Mouse (Mus musculus) CD4-positive, CD25-positive, alpha-beta regulatory T cell, adult 4 months (primary cell): ENCODE data around the gene Brd3. TPM values are rescaled to one million over a fixed set of nuclear protein-coding genes. Genes with fewer than 3 reads are reported as not detected.

Source experiments
- ATAC-seq: one replicate; pipeline ENCODE4 v1.8.0; 2017
- polyA plus RNA-seq, 2 experiments: library from polyadenylated mRNA; unstranded; fragments of 100-300 nt; shearing (Covaris generic); gene quantifications; one replicate each; pipeline ENCODE4 v1.2.1; 2017

Brd3 gene
- polyA plus RNA-seq, 2 experiments from 2014 or later: 33.5 to 34.3 TPM

DNA sequence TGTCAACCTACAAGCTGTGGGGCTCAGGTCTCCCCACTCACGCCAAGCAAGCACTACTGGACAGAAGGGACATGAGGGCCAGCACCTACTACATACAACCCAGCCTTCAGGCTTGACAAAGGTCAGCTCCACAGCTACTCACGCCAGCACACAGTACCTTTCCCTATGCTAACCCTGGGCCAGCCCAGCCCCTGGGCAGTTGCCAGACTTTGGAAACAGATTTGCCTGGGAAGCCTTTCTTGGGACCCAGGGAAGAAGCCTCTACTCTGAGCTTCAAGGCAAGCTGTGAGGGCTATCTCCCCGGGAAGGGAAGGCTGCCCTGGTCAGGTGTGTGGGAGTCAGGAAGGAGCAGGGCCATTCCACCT lies 37.5 kb downstream of the Brd3 start:
- ATAC-seq: no peak

DNA sequence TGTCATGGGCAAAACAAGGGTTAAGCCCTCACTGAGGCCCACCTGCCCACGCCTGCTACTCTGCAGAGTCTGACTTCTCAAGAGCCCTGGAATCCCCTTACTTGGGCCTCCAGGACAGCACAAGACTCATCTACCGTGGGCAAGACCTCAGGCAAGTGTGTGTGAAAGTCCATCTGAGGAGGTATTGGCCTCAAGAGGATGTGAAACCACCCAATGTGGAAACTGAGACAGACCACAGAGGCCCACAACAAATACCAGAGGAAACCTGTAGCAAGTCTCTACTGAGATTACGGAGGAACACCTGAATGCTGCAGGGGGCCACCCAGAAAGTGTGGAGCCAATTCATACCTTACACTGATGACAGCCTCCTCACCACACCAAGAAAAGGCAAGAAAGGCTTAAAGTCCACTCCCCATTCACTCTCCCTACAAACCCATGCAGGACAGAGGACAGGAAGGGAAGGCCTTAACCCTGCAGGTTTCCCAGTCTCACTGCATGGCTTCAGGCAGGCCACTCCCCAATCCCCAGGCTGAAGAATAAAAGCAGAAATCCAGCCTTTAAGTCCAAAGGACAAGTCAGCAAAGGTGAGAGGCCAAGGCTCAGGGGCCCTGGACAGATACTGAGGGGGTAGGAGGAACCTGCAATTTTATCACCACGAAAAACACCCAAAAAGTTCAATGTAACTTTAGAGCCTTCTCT lies 38.0 kb downstream of the Brd3 start:
- no peak for ATAC-seq

DNA sequence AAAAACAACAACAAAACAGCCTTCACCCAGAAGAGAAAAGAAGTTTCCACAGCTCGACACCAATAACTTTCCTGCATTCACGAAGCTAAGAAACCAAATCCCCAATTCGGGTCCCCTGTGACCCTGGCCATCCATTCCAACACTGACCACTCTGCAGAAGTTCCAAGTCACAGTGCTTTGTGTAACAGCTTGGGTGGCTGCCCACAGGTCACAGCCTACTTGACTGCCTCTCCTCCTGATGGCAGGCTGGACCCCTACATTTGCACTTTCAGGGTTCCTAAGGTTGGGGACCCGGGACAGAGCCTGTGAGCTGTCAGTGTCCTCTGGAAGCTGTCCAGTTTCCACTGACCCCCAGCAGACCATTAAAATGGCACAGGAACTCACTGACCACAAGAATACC lies 44.6 kb downstream of the Brd3 start:
- no peak for ATAC-seq

DNA sequence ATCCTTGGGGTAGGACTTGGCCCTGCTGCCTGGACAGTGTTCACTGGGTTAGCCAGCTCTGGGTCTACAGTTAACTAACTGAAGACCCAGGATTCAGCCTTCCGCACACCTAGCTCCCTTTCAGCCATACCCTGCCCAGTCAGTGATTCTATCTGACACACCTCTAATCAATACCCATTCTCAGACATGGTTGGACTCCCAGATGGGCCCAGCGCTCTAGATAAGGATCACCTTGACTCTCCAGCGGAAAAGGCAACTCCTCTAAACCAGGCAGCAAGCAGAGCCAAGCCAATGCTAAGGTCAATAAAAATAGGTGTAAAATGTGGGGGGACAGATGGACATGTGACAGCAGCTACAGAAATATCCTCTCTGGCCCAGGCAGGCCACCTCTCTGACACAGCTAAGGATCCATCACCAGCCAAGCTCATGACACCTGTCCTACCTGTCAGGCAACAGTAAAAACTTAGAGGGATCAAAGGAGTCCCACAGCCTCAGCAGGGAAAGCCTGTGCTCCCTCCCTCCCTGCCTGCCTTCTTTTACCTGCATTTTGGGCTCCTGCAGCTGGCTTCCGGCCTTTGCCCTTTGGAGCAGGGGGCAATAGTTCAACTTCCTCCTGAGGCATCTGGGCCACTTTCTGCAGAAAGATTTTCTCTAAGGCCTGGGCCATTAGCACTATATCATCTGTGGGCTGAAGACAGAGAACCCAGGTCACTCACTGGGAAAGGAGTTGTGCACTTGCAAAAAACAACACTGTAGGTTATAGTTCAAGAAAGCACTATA lies 45.4 kb downstream of the Brd3 start:
- no peak for ATAC-seq

DNA sequence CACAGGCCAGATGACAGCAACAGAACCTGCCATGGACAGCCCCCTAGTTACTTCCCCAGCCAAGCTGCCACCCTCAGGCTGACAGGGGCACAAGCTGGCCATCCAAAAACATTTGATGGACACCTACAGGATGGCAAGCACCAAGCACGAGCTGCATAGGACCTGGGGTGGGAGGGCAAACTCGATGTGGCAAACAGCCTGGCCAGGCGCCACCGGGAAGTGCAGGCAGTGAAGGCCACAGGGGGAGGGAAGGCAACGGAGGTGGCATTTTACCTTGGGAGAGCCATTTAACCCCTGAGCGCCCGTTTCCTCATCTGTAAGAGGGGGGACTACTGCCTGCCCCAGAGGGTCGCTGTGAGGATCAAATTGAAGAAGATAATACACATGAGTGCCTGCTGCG lies 46.8 kb downstream of the Brd3 start:
- no peak for ATAC-seq

DNA sequence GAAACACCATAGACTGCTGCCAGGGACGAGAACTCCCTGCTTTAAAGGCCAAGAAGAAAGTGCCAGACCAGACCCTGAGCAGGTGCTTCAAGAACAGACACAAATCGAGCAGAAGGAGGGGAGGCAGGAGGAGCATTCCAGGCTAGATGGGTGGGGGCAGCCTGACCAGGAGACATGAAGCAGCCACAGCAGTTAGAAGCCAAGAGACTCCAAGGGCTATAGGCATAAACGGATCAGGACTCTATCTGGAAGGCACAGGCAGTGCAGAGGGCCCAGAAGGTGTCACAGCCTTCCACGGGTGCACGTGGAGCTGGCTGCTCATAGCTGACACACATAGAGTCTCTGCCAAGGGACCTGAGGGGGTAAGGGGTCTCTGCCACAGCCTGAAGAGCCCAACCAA lies 47.3 kb downstream of the Brd3 start:
- no peak for ATAC-seq

DNA sequence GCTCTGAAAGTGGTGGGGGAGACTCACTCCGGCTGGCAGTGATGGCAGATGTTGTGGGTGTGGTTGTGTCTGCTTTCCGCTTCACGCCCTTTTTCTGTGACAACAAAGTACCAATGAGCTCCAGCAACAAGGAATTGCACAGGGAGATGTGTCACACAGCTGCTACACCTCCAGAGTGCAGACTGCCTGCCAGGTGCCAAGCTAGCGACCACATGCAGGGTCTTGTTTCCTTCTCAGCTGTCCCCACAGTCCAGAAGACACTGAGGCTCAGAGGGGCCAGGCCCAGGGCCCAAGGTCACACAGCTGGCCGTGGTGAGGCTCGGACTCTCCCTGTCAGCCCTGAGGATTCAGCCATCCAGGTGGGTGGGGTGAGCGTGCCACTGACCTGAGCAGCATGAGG lies 47.7 kb downstream of the Brd3 start:
- no peak for ATAC-seq

DNA sequence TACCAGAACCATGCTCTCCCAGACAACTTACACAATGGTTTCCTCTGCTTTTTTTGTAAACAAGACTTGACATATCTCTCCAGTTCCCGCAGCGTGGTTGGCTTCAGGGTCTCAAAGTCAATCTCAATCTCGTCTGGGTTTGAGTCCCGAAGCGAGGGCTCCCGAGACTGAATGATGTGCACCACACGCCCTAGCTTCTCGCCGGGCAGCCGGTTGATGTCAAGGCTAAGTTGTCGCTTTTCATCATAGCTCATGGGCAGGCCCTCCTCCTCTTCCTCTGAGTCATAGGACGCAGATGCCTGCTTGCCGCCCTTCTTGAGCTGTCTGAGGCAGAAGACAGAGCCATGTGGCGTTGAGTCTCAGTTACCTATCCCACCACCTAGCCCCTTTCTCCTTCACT lies 57.2 kb downstream of the Brd3 start:
- no peak for ATAC-seq

DNA sequence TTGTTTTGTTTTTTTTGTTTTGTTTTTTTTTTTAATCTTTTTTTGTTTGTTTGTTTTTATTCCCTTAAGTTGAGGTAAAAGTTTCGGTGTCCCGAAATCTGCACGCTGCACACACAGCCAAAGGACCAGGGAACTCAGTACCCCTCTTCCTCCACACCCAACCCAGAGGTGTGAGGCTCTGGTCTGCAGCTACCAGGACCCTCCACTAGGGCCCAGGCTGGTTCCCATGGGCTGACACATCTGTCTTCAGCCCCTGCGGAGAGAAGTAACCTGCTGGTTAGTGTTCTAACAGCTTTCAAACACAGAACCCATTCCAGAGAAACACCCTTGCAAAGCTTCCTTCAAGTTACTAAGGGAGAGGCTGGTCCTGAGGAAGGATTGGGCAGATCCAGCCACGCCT lies 59.7 kb downstream of the Brd3 start:
- ATAC-seq: no peak

DNA sequence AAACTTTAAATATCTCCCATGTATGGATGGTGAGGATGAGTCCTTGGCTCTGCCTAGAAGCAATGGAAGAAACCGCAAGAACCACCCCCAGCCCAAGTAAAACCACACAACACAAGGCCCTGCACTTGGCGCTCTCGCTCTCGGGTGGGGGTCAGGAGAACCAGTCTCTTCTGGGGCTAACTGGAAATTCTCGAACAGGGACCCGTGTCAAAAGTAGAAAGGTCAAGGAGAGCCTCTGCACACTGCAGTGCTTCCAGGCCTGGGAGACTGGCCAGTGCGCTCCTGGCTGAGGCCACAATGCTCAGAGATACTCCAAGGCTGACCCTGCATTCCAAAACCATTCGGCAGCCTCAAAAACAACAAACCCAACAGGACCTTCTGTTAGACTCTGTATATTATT lies 60.6 kb downstream of the Brd3 start:
- no peak for ATAC-seq

DNA sequence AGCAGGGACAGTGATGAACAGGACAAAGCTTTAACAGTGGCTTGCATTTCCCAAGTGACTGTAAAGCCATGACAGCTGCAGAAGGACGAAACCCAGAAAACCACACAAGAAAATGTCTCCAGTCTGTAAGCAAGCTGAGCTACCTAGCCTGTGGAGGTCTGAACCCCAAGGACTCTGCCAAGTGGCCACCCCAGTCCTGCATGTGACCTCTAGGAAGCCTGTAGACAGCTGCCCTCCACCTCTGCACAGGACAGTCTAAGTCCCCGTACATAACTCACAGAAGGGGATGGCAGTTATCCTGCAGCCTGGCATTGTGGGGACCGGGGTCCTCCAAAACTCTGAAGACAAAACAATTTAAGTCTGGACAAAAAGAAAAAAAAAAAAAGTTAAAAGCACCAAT lies 61.6 kb downstream of the Brd3 start:
- ATAC-seq: no peak

DNA sequence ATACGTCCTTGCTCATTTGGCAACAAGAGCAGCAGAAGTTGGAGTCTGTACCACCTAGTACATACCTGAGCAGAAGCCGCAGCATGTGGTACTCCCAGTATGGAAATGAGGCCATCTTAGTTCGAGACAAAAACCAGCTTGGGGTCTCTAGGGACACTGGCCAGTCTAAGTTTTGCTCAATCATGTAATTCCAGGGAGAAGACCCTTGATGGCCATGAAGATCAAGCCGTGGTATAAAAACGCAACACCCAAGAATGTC lies 64.1 kb downstream of the Brd3 start:
- no peak for ATAC-seq

DNA sequence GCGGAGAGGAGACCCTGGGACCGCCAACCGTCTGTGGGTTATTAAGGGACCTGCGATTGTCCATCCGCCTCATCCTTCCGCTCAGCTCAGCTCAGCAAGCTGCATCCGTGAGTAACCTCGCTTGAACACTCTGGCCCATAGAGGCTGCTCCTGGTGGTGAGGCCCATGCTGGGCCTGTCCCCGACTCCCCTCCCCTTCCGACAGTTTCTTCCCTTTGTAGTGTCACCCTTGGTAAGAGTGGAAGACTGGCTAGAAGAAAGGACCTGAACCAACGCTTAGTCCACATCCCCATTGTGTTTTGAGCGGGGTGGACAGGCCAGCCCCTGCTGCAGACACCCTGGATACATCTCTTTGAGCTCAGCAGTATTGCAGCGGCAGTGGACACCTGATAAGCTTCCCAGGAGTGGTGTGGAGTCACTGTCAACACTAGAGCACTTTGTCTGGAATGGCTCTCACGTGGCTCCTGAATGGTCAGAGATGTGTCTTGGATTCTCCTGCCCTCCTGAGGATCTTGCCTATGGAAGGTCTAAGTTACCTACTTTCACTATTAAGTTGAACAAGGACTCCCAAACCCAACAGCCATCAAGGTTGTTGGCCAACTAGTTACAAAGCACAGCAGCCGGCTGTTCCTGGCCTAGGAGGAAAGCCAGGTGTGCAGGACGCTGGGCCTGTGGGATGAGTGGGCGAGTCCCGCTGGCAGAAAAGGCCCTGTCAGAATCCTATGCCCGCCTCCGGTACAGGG lies 64.6 kb downstream of the Brd3 start:
- no peak for ATAC-seq

DNA sequence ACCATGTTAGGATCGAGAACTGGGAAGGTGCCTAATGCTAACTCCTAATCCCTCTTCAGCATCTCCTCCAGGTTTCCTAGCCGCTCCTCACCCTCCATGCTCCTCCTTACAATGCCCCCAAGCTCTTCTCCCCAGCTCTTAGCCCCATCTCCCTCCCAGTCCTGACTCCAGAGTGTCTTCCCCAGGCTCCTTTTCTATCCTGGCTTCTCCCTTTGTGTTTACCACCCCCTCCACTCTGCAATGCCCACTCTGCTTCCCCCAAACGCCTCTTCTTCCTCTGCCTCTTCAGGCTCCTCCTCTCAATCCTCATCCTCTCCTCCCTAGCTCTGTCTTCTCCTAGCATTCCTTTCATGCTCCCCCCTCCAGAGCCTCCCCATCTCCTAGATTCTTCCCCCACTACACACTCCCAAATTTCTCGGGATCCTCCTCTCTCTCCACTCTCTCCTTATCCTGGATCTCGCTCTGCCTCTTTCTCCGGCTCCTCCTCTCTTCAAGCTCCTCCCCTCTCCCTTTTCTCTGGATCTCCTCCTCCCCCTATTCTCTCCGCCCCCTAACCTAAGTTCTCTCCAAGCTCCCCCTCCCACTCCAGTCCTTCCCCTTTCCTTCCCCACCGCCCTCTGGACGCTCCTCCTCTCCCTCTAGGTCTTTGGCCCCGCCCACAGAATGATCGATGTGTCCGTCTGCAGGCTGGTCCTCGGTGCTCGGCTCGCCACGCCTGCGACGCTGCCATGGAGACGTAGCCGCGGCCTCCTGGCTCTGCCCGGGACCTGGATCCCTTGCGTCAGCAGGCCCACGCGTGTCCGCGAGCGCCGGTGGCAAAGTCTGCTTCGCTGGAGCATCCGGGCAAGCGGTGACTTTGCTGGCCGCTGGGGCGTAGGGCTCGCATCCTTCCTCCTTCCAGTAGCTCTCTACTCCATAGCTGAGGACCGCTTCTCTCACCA lies 65.4 kb downstream of the Brd3 start, which contains the start of gene Brd3os:
Gene Brd3os, plus strand, starts transcription at position 558 of the 941 bp plus-strand sequence.
- ATAC-seq: peak; percentile 87

DNA sequence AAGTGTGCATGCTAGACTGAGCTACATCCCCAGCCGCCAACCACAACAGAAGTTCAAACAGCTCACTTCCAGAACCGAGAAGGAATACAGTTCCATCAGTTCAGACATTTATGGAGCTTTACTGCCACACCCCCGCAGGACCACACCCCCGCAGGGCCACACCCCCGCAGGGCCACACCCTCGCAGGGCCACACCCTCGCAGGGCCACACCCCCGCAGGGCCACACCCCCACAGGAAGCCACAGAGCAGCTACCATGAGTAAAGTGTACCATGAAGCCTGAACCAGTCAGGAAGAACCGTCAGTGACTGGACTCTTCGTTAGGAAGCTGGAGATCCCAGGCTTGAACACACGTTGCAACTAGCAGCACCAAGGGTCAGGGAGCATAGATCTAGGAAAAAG lies 69.2 kb downstream of the Brd3 start:
- ATAC-seq: peak; percentile 32

DNA sequence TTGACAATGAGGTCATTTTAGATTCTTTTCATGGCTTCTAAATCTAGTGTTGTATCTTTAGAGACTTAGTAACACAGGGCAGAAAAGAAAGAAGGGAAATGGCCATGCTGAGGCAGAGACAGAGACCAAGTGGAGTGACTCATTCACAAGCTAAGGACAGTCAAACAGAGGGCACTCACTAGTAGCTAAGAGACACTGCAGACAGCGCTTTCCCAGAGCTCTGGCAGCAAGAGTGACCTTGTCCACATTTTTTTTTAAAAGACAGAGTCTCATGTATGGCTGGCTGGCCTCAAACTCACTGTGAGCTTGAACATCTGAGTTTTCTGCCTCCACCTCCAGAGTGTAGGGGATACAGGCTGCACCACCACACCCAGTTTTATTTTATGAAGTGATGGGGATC lies 69.6 kb downstream of the Brd3 start:
- ATAC-seq: no peak

DNA sequence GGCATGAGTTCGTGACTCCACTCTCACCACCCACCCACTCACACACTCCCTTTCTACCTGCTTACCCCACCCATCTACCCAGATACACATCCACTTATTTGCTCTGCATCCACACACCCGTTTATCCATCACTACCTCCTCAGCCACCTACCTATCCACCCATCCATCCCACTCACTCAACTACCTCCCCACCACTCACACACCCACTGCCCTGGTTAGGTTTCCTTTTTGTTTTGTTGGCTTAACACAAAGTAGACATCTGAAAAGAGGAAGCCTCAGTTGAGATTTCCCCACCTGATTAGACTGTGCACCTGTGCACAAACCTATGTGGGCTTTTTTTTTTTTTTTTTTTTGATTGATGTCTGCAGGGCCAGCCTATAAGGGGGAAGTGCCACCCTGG lies 74.9 kb downstream of the Brd3 start:
- ATAC-seq: peak; percentile 42

DNA sequence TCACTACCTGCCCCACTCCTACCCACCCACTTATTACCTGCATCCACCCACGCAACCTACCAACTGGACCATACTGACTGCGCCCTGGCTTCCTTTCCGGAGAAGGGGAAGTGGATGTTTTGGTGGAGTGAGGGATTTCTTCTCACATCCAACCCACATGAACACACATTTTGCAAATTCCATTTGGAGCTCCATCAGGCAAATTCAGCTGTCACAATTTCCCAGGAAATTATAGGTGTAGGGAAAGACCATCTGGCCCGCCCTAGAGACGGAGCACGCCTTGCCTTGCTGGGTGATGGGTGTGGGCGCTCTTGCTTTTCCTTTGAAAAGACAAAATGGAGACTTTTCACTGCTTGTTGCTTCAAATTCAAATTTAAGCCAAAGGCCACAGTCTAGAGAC lies 76.8 kb downstream of the Brd3 start:
- ATAC-seq: no peak

DNA sequence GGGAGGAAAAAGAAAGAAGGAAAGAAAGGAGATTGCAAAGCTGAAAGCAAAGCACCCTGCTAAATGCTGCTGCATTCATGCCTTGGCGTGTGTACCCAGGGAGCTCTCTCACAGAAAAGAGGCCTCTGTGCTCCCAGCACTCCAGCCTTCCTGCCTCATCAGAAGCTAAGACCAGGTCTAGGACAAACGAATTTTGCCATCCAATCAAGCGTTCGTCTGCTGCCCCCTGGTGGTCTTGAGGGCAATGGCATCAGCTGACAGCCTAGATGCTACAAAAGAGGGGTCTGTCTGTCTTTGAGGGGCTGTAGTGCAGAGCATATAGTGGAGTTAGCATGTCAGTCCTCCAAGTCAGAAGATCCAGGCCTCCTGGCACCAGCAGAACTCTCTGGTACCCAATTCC lies 79.4 kb downstream of the Brd3 start:
- peak; percentile 28 for ATAC-seq

DNA sequence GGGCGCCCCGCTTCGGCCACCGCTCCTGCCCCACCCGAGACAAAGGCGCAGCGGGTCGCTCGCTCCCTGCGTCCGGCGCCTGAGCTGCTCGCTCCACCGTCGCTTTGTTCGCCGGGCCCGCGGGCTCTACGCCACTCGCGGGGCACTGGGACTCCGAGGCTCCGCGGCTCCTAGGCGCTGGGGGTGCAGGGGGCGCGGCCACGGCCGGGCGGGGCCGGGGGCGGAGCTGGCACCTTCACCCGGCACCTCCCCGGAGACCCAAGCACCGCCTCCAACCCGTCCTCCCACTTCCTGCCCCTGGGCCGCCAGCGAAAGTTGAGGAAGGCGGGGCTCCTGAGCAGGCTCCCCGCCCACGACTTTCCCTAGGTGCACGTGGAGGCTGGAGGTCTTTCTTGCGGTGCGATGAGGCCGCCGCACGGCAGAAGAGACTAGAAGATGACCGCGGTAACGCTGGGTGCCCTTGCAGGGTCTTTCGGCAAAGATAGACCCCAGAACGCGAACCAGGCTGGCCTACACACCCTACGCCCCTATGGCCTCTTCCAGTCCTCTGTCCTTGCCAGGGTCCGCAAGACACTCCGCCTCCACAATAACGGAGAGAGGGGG lies 80.5 kb downstream of the Brd3 start, which contains the start of gene Vav2:
Gene Vav2, minus strand, starts transcription at position 179 of the 603 bp plus-strand sequence.
- ATAC-seq: peak; percentile 89

DNA sequence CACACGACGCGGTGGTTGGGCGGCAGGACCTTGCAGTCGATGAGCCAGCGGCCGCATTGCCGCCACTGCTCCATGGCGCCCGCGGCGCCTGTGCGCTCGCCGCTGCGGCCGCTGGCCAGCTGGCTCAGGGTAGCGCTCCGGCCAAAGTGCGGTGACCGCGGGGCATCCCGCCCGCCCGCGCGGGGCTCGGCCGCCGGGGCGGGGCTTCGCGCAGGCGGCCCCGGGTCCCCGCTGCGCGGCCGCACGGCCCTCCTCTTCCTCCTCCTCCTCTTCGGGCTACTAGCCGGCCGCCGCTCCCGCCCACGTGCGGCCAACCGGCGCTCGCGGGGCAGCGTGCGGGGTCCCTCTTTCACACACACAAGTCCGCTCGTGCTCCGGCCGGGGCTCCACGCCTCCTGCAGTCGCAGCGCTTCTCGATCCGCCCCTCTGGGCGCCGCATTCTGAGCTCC lies 81.0 kb downstream of the Brd3 start:
- peak; percentile 10 for ATAC-seq

DNA sequence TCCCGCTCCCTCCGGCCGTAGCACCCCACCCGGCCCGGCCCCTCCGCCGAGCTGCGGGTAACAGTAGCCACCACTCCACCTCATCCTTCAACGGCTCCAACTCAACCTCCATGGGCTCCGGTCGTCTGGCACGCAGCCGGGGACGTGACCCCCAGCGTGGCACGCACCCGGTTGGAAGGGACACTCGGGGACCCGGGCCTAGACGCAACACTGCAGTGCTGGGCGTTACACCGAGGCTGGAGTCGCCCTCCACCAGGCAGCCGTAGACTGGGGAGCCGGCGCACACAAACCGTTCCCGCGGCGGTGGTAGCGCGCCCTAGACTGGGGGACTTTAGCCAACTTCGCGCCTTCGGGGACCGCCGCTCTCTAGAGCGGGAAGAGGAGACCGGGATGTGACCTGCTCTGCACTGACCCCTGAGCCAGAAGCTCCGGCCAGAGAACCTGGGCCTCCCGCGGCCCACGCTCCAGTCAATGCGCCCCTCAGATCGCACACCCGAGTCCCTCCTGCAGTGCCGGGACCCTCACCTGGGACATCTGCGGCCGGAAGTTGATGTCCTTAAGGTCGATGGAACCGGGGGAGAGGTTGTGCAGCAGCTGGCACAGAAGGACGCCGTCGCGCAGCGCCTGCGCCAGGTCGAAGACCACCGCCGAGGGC lies 81.6 kb downstream of the Brd3 start:
- peak; percentile 30 for ATAC-seq
